Mouse (Mus musculus): ENCODE results near the gene Olfr613. TPM values are rescaled to one million over a fixed set of nuclear protein-coding genes. Genes with fewer than 3 reads are reported as not detected.

The Olfr613 gene
- polyA plus RNA-seq, 1 experiment from 2014 or later = not detected

Other genes starting within 250 kb of the Olfr613 start
- not detected in 2 replicates for gene Olfr596, start 242.4 kb upstream of the Olfr613 start, polyA plus RNA-seq (2014; fragmentation: Nextera tagmentation; extraction: Ambion mirVana)
- not detected in 2 replicates for gene Olfr597, start 231.8 kb upstream of the Olfr613 start, polyA plus RNA-seq (2014; fragmentation: Nextera tagmentation; extraction: Ambion mirVana)
- not detected in 2 replicates for gene Olfr598, start 224.5 kb upstream of the Olfr613 start, polyA plus RNA-seq (2014; fragmentation: Nextera tagmentation; extraction: Ambion mirVana)
- not detected in 2 replicates for gene Olfr599, start 212.2 kb upstream of the Olfr613 start, polyA plus RNA-seq (2014; fragmentation: Nextera tagmentation; extraction: Ambion mirVana)
- gene Olfr600, start 198.4 kb upstream of the Olfr613 start, polyA plus RNA-seq (2014; fragmentation: Nextera tagmentation; extraction: Ambion mirVana) = not detected in 2 replicates
- not detected in 2 replicates for gene Olfr601, start 185.4 kb upstream of the Olfr613 start, polyA plus RNA-seq (2014; fragmentation: Nextera tagmentation; extraction: Ambion mirVana)
- not detected in 2 replicates for gene Olfr603, start 161.9 kb upstream of the Olfr613 start, polyA plus RNA-seq (2014; fragmentation: Nextera tagmentation; extraction: Ambion mirVana)
- not detected in 2 replicates for gene Usp17lc, start 133.0 kb upstream of the Olfr613 start, polyA plus RNA-seq (2014; fragmentation: Nextera tagmentation; extraction: Ambion mirVana)
- gene Olfr605, start 102.6 kb upstream of the Olfr613 start, polyA plus RNA-seq (2014; fragmentation: Nextera tagmentation; extraction: Ambion mirVana) = not detected in 2 replicates
- gene Olfr606, start 99.0 kb upstream of the Olfr613 start, polyA plus RNA-seq (2014; fragmentation: Nextera tagmentation; extraction: Ambion mirVana) = not detected in 2 replicates
- not detected in 2 replicates for gene Olfr607, start 83.9 kb upstream of the Olfr613 start, polyA plus RNA-seq (2014; fragmentation: Nextera tagmentation; extraction: Ambion mirVana)
- gene Olfr608, start 78.2 kb upstream of the Olfr613 start, polyA plus RNA-seq (2014; fragmentation: Nextera tagmentation; extraction: Ambion mirVana) = not detected in 2 replicates
- gene Olfr609, start 50.0 kb upstream of the Olfr613 start, polyA plus RNA-seq (2014; fragmentation: Nextera tagmentation; extraction: Ambion mirVana) = not detected in 2 replicates
- not detected in 2 replicates for gene Olfr610, start 36.0 kb upstream of the Olfr613 start, polyA plus RNA-seq (2014; fragmentation: Nextera tagmentation; extraction: Ambion mirVana)
- gene Olfr611, start 27.2 kb upstream of the Olfr613 start, polyA plus RNA-seq (2014; fragmentation: Nextera tagmentation; extraction: Ambion mirVana) = not detected in 2 replicates
- not detected in 2 replicates for gene Olfr612, start 5.4 kb upstream of the Olfr613 start, polyA plus RNA-seq (2014; fragmentation: Nextera tagmentation; extraction: Ambion mirVana)
- gene Olfr615, start 8.0 kb downstream of the Olfr613 start, polyA plus RNA-seq (2014; fragmentation: Nextera tagmentation; extraction: Ambion mirVana) = not detected in 2 replicates
- gene Olfr616, start 21.1 kb downstream of the Olfr613 start, polyA plus RNA-seq (2014; fragmentation: Nextera tagmentation; extraction: Ambion mirVana) = not detected in 2 replicates
- gene Olfr617, start 25.0 kb downstream of the Olfr613 start, polyA plus RNA-seq (2014; fragmentation: Nextera tagmentation; extraction: Ambion mirVana) = 0.29 TPM in 1 of 2 replicates, not detected in the other
- 0.09 TPM in 1 of 2 replicates, not detected in the other for gene Olfr618, start 42.0 kb downstream of the Olfr613 start, polyA plus RNA-seq (2014; fragmentation: Nextera tagmentation; extraction: Ambion mirVana)
- not detected in 2 replicates for gene Olfr619, start 52.5 kb downstream of the Olfr613 start, polyA plus RNA-seq (2014; fragmentation: Nextera tagmentation; extraction: Ambion mirVana)
- not detected in 2 replicates for gene Olfr620, start 64.5 kb downstream of the Olfr613 start, polyA plus RNA-seq (2014; fragmentation: Nextera tagmentation; extraction: Ambion mirVana)
- not detected in 2 replicates for gene Olfr622, start 94.6 kb downstream of the Olfr613 start, polyA plus RNA-seq (2014; fragmentation: Nextera tagmentation; extraction: Ambion mirVana)
- not detected in 2 replicates for gene Olfr623, start 115.6 kb downstream of the Olfr613 start, polyA plus RNA-seq (2014; fragmentation: Nextera tagmentation; extraction: Ambion mirVana)
- 0.03 and 0.04 TPM in 2 replicates for gene Olfr624, start 123.1 kb downstream of the Olfr613 start, polyA plus RNA-seq (2014; fragmentation: Nextera tagmentation; extraction: Ambion mirVana)
- not detected in 2 replicates for gene Olfr625-ps1, start 134.6 kb downstream of the Olfr613 start, polyA plus RNA-seq (2014; fragmentation: Nextera tagmentation; extraction: Ambion mirVana)
- not detected in 2 replicates for gene Olfr243, start 166.6 kb downstream of the Olfr613 start, polyA plus RNA-seq (2014; fragmentation: Nextera tagmentation; extraction: Ambion mirVana)
- gene Olfr628, start 182.3 kb downstream of the Olfr613 start, polyA plus RNA-seq (2014; fragmentation: Nextera tagmentation; extraction: Ambion mirVana) = not detected in 2 replicates
- not detected in 2 replicates for gene Olfr629, start 196.9 kb downstream of the Olfr613 start, polyA plus RNA-seq (2014; fragmentation: Nextera tagmentation; extraction: Ambion mirVana)
- not detected in 2 replicates for gene Olfr630, start 209.3 kb downstream of the Olfr613 start, polyA plus RNA-seq (2014; fragmentation: Nextera tagmentation; extraction: Ambion mirVana)
- gene Olfr69, start 223.5 kb downstream of the Olfr613 start, polyA plus RNA-seq (2014; fragmentation: Nextera tagmentation; extraction: Ambion mirVana) = not detected in 2 replicates
- gene Olfr68, start 231.6 kb downstream of the Olfr613 start, polyA plus RNA-seq (2014; fragmentation: Nextera tagmentation; extraction: Ambion mirVana) = not detected in 2 replicates
- gene Olfr67, start 243.7 kb downstream of the Olfr613 start, polyA plus RNA-seq (2014; fragmentation: Nextera tagmentation; extraction: Ambion mirVana) = not detected in 2 replicates